Mouse (Mus musculus) central nervous system, embryonic 18 days (tissue): ENCODE results near the gene Gzmn. TPM values are rescaled to one million over a fixed set of nuclear protein-coding genes. Genes with fewer than 3 reads are reported as not detected.

Source experiments
- polyA plus RNA-seq: library from polyadenylated mRNA; depleted of rRNA; stranded (reverse); fragments of >200 nt; gene quantifications from 2 replicates; pipeline ENCODE4 v1.2.3, GENCODE M21; 2012; rRNA removed

Gene Gzmn
- not detected in 2 replicates for polyA plus RNA-seq

DNA sequence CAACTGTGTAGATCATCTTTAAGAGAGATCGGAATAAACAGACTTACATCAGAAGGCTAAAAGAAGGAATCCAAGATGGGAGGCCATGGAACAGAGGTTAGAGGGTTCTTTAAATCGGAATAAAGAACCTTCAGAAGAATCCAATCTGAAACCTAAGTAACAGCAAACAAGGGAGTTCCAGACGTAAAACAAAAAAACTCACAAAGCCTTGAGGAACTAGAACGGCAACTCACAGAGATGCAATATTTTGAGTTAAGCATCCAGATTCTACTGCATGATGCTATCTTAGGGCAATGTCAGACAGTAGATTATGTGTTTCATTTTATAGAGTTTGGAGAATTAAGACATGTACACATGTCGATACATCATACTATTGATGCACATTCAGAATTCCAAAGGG lies at the start of gene Gzmn:
Gene Gzmn, minus strand, starts transcription at position 101 of the 400 bp plus-strand sequence.

DNA sequence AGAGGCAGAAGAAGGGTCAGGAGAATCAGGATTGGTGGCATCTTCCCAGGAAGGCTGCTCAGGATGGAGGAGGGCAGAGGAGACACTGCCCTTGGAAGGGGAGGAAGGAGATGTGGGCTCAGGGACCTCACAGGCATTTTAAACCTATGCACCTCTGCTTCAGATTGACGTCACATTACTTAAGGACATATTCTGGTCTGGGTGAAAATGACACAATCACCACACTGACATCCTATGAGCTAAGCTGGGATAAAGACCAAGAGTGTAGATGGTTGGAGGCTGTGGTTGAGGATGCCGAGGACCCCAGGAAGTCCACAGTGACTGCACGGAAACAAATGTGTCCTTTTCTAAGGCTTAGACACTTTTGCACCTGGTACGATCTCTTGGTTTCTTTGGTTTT lies 36.9 kb upstream of the Gzmn start, which contains the start of gene Gzmf:
Gene Gzmf, minus strand, starts transcription at position 101 of the 400 bp plus-strand sequence.

DNA sequence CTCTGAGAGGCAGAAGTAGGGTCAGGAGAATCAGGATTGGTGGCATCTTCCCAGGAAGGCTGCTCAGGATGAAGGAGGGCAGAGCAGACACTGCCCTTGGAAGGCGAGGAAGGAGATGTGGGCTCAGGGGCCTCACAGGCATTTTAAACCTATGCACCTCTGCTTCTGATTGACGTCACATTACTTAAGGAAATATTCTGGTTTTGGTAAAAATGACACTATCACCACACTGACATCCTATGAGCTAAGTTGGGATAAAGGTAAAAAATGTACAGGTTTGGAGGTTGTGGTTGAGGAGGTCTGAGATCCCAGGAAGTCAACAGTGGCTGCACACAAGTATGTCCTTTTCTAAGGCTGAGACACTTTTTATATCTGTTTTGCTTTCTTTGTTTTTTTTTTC lies 14.9 kb downstream of the Gzmn start, which contains the start of gene Gzmg:
Gene Gzmg, minus strand, starts transcription at position 101 of the 400 bp plus-strand sequence.

DNA sequence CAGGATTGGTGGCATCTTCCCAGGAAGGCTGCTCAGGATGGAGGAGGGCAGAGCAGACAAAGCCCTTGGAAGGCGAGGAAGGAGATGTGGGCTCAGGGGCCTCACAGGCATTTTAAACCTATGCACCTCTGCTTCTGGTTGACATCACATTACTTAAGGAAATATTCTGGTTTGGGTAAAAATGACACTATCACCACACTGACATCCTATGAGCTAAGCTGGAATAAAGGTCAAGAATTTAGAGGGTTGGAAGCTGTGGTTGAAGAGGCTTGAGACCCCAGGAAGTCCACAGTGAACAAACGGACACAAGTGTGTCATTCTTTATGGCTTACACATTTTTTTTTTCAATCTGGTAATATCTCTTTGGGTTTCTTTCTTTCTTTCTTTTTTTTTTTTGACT lies 41.9 kb downstream of the Gzmn start, which contains the start of gene Gzmd:
Gene Gzmd, minus strand, starts transcription at position 101 of the 400 bp plus-strand sequence.

DNA sequence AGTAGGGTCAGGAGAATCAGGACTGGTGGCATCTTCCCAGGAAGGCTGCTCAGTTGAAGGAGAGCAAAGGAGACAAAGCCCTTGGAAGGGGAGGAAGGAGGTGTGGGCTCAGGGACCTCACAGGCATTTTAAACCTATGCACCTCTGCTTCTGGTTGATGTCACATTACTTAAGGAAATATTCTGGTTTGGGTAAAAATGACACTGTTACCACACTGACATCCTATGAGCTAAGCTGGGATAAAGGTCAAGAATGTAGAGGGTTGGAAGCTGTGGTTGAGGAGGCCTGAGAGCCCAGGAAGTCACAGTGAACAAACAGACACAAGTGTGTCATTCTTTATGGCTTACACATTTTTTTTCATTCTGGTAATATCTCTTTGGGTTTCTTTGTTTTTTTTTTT lies 53.9 kb downstream of the Gzmn start, which contains the start of gene Gzme:
Gene Gzme, minus strand, starts transcription at position 101 of the 400 bp plus-strand sequence.

Other genes with a start within 250 kb of the Gzmn start
- gene Cma1, start 229.9 kb downstream of the Gzmn start, polyA plus RNA-seq: 1.0 and 3.2 TPM in 2 replicates
- not detected in 2 replicates for gene Cma2, start 223.6 kb downstream of the Gzmn start, polyA plus RNA-seq
- gene Mcpt1, start 156.6 kb downstream of the Gzmn start, polyA plus RNA-seq: not detected in 2 replicates
- gene Mcpt9, start 144.1 kb downstream of the Gzmn start, polyA plus RNA-seq: not detected in 2 replicates
- gene Mcpt2, start 132.6 kb downstream of the Gzmn start, polyA plus RNA-seq: not detected in 2 replicates
- gene Mcpt4, start 112.3 kb downstream of the Gzmn start, polyA plus RNA-seq: 0.23 and 0.70 TPM in 2 replicates
- not detected in 2 replicates for gene Mcpt8, start 89.3 kb downstream of the Gzmn start, polyA plus RNA-seq
- 0.13 and 0.25 TPM in 2 replicates for gene Ctsg, start 72.0 kb downstream of the Gzmn start, polyA plus RNA-seq
- not detected in 2 replicates for gene Gzme, start 54.0 kb downstream of the Gzmn start, polyA plus RNA-seq
- gene Gzmd, start 42.0 kb downstream of the Gzmn start, polyA plus RNA-seq: not detected in 2 replicates
- not detected in 2 replicates for gene Gzmg, start 15.0 kb downstream of the Gzmn start, polyA plus RNA-seq
- gene Gzmf, start 36.8 kb upstream of the Gzmn start, polyA plus RNA-seq: not detected in 2 replicates
- gene Gzmc, start 60.1 kb upstream of the Gzmn start, polyA plus RNA-seq: not detected in 2 replicates
- 0.05 TPM in 1 of 2 replicates, not detected in the other for gene Gzmb, start 87.7 kb upstream of the Gzmn start, polyA plus RNA-seq
- gene Atp12a, start 190.5 kb upstream of the Gzmn start, polyA plus RNA-seq: 0.23 and 0.25 TPM in 2 replicates
- gene Rnf17, start 228.0 kb upstream of the Gzmn start, polyA plus RNA-seq: 0.49 and 0.56 TPM in 2 replicates